Mouse (Mus musculus) heart, embryonic 11.5 days (tissue): ENCODE results near the gene Wrb. TPM values are rescaled to one million over a fixed set of nuclear protein-coding genes. Genes with fewer than 3 reads are reported as not detected.
A peak's percentile ranks its signal among the peaks of the same experiment; 100 is the strongest.

ENCODE experiments used
- ATAC-seq: fragments of 200-750 bp; cut with Nextera tagmentation; replicated peaks from 2 replicates; pipeline ENCODE4 v1.8.0; 2017; ENCODE audit warnings: moderate library complexity; ENCODE audit not compliant: insufficient number of reproducible peaks, low FRiP score, low TSS enrichment
- H3K27ac ChIP-seq: fragments of 300-500 bp; sonication (generic); 2 replicates; pipeline ENCODE4 v1.5.1; 2014; ENCODE audit warnings: mild to moderate bottlenecking, low read depth, low read length
- H3K27me3 ChIP-seq: fragments of 300-500 bp; sonication (generic); 2 replicates; pipeline ENCODE4 v1.6.1; 2014; ENCODE audit warnings: mild to moderate bottlenecking, low read length, mixed read lengths; ENCODE audit not compliant: control insufficient read depth, insufficient read depth
- H3K36me3 ChIP-seq: fragments of 300-500 bp; sonication (generic); 2 replicates; pipeline ENCODE4 v1.6.1; 2014; ENCODE audit warnings: mild to moderate bottlenecking, low read length, moderate library complexity, mixed read lengths; ENCODE audit not compliant: control insufficient read depth, insufficient read depth
- H3K4me1 ChIP-seq: fragments of 300-500 bp; sonication (generic); 2 replicates; pipeline ENCODE4 v1.6.1; 2014; ENCODE audit warnings: low read length; ENCODE audit not compliant: control insufficient read depth, insufficient read depth
- H3K4me2 ChIP-seq: fragments of 300-500 bp; sonication (generic); 2 replicates; pipeline ENCODE4 v1.6.1; 2014; ENCODE audit warnings: mild to moderate bottlenecking, moderate library complexity
- H3K4me3 ChIP-seq: fragments of 300-500 bp; sonication (generic); 2 replicates; pipeline ENCODE4 v1.5.1; 2014; ENCODE audit warnings: low read depth, low read length
- H3K9ac ChIP-seq: fragments of 300-500 bp; sonication (generic); 2 replicates; pipeline ENCODE4 v1.6.1; 2014; ENCODE audit warnings: mild to moderate bottlenecking, low read depth, low read length, moderate library complexity
- H3K9me3 ChIP-seq: fragments of 300-500 bp; sonication (generic); replicated peaks from 2 replicates; pipeline ENCODE4 v1.6.1; 2016; ENCODE audit warnings: low read length; ENCODE audit not compliant: control insufficient read depth
- WGBS: fragments of 180-500 bp; shearing (Covaris S2); extraction: QIAGEN DNeasy Blood & Tissue Kit; methylation state at CpG from one replicate; pipeline ENCODE4 v1.1.7; 2014; ENCODE audit not compliant: insufficient replicate concordance; 5-methylcytosine and 5-hydroxymethylcytosine counted together
- polyA plus RNA-seq: library from polyadenylated mRNA; unstranded; fragments of >200 nt; fragmentation: Nextera tagmentation; extraction: Ambion mirVana; gene quantifications from 2 replicates; pipeline ENCODE4 v1.2.1, GENCODE M21; 2014

Gene Wrb
- polyA plus RNA-seq, 1 experiment from 2014 or later: 84.1 TPM

- H3K36me3 ChIP-seq: no peaks in the 10 kb centered on the region
- H3K4me1 ChIP-seq: peaks cover 7% of the 10 kb centered on the region; the same call in 1 of the 2 replicates
- no peaks in the 10 kb centered on the region for H3K9me3 ChIP-seq
- ATAC-seq: no peak
- H3K9ac ChIP-seq: peak overlapping the region; percentile 91
- peak overlapping the region; percentile 60 for H3K4me3 ChIP-seq
- peak overlapping the region; percentile 88 for H3K27ac ChIP-seq
- peak overlapping the region; percentile 96 for H3K4me2 ChIP-seq
- 82% methylated on average over 20 of the region's 20 CpGs for WGBS
- H3K27me3 ChIP-seq: no peaks in the 10 kb centered on the region
These were observed 14.7 kb downstream of the Wrb start for GRCm38 (mm10) chr16:96159794-96160346.

GRCm38 (mm10) chr16:96160927-96161326 lies 15.7 kb downstream of the Wrb start:
- no peak for ATAC-seq
- no peak overlapping the region for H3K9ac ChIP-seq
- H3K36me3 ChIP-seq: no peaks in the 10 kb centered on the region
- H3K27me3 ChIP-seq: no peaks in the 10 kb centered on the region
- H3K9me3 ChIP-seq: no peaks in the 10 kb centered on the region
- no peak overlapping the region for H3K4me2 ChIP-seq
- WGBS: 81% methylated on average over 1 of the region's 1 CpGs
- no peak overlapping the region for H3K4me3 ChIP-seq
- H3K4me1 ChIP-seq: peaks cover 7% of the 10 kb centered on the region; the same call in 1 of the 2 replicates
- no peak overlapping the region for H3K27ac ChIP-seq

GRCm38 (mm10) chr16:96161336-96161735 lies 16.1 kb downstream of the Wrb start:
- Histone ChIP-seq H3K9ac (no peak overlapping the region), H3K4me3 (no peak overlapping the region), H3K9me3 (no peaks in the 10 kb centered on the region), H3K4me1 (peaks cover 7% of the 10 kb centered on the region; the same call in 1 of the 2 replicates), H3K27ac (no peak overlapping the region), H3K27me3 (no peaks in the 10 kb centered on the region), H3K4me2 (no peak overlapping the region), H3K36me3 (no peaks in the 10 kb centered on the region)
- no peak for ATAC-seq
- WGBS: 84% methylated on average over 4 of the region's 4 CpGs

- no peak overlapping the region for H3K4me2 ChIP-seq
- 51% methylated on average over 4 of the region's 4 CpGs for WGBS
- H3K4me3 ChIP-seq: no peak overlapping the region
- no peak for ATAC-seq
- no peaks in the 10 kb centered on the region for H3K27me3 ChIP-seq
- H3K9me3 ChIP-seq: no peaks in the 10 kb centered on the region
- no peaks in the 10 kb centered on the region for H3K4me1 ChIP-seq
- H3K9ac ChIP-seq: no peak overlapping the region
- no peaks in the 10 kb centered on the region for H3K36me3 ChIP-seq
- no peak overlapping the region for H3K27ac ChIP-seq
These were observed 20.6 kb downstream of the Wrb start for GRCm38 (mm10) chr16:96165723-96166264.

- Histone ChIP-seq H3K9me3 (no peaks in the 10 kb centered on the region), H3K27me3 (no peaks in the 10 kb centered on the region), H3K27ac (no peak overlapping the region), H3K4me1 (no peaks in the 10 kb centered on the region), H3K4me2 (no peak overlapping the region), H3K36me3 (no peaks in the 10 kb centered on the region), H3K4me3 (no peak overlapping the region), H3K9ac (no peak overlapping the region)
- no peak for ATAC-seq
- 79% methylated on average over 4 of the region's 4 CpGs for WGBS
These were observed 23.6 kb downstream of the Wrb start for GRCm38 (mm10) chr16:96168837-96169236.

- no peak overlapping the region for H3K9ac ChIP-seq
- H3K27me3 ChIP-seq: no peaks in the 10 kb centered on the region
- WGBS: 78% methylated on average over 8 of the region's 8 CpGs
- H3K4me3 ChIP-seq: no peak overlapping the region
- H3K4me1 ChIP-seq: peaks cover 7% of the 10 kb centered on the region; the same call in 1 of the 2 replicates
- no peak for ATAC-seq
- H3K36me3 ChIP-seq: no peaks in the 10 kb centered on the region
- H3K27ac ChIP-seq: no peak overlapping the region
- H3K4me2 ChIP-seq: no peak overlapping the region
- H3K9me3 ChIP-seq: no peaks in the 10 kb centered on the region
These were observed 28.4 kb downstream of the Wrb start for GRCm38 (mm10) chr16:96173648-96174047.

- Histone ChIP-seq H3K27me3 (no peaks in the 10 kb centered on the region), H3K27ac (no peak overlapping the region), H3K9ac (no peak overlapping the region), H3K4me2 (no peak overlapping the region), H3K4me1 (peaks cover 7% of the 10 kb centered on the region; the same call in 1 of the 2 replicates), H3K9me3 (no peaks in the 10 kb centered on the region), H3K36me3 (no peaks in the 10 kb centered on the region), H3K4me3 (no peak overlapping the region)
- 34% methylated on average over 2 of the region's 2 CpGs for WGBS
- ATAC-seq: no peak
These were observed 30.2 kb downstream of the Wrb start for GRCm38 (mm10) chr16:96175399-96175798.

- Histone ChIP-seq H3K36me3 (no peaks in the 10 kb centered on the region), H3K4me2 (no peak overlapping the region), H3K4me1 (peaks cover 7% of the 10 kb centered on the region; the same call in 1 of the 2 replicates), H3K9ac (no peak overlapping the region), H3K27me3 (no peaks in the 10 kb centered on the region), H3K9me3 (no peaks in the 10 kb centered on the region), H3K27ac (no peak overlapping the region), H3K4me3 (no peak overlapping the region)
- ATAC-seq: no peak
These were observed 33.9 kb downstream of the Wrb start for GRCm38 (mm10) chr16:96179156-96179555.

- WGBS: 73% methylated on average over 5 of the region's 5 CpGs
These were observed 42.4 kb downstream of the Wrb start for GRCm38 (mm10) chr16:96187619-96188018.

More at GRCm38 (mm10) chr16:96187619-96188018, 42.4 kb downstream of the Wrb start:
- Histone ChIP-seq H3K4me1 (0 out of 2 replicates have a peak, but pooled peaks cover 3% of the 10 kb centered on the region), H3K9ac (no peak overlapping the region), H3K4me3 (no peak overlapping the region), H3K36me3 (no peaks in the 10 kb centered on the region), H3K9me3 (no peaks in the 10 kb centered on the region), H3K27ac (no peak overlapping the region), H3K27me3 (no peaks in the 10 kb centered on the region), H3K4me2 (no peak overlapping the region)
- no peak for ATAC-seq
